Comparison of ENCODE assay signal across 9 mouse cellular contexts in genomic region chr5:106457986-106458476, GRCm38 (mm10). TPM values are rescaled to one million over a fixed set of nuclear protein-coding genes. Genes with fewer than 3 reads are reported as not detected.
A peak's percentile ranks its signal among the peaks of the same experiment; 100 is the strongest.
DNase-seq lines count a peak whose midpoint lies in the region; ATAC-seq and TF ChIP-seq lines count a peak whose summit lies in the region.
"Had no signal": no experiment of that assay in that cellular context is flagged by ENCODE, and none has a peak within 500 bp of the region (broad histone marks: within the 10 kb centered on the region; RNA-seq: fewer than 3 reads in every experiment).

Barhl2 (minus strand) TSS chr5:106458166.

- no peak for DNase-seq in kidney, adult 2 months
- DNase-seq in kidney, postnatal 10 days: no peak
- DNase-seq in midbrain, postnatal 0 days (ENCODE audit: low spot score): no peak
- no peak for DNase-seq in retina, postnatal 1 day
- no peak for DNase-seq in thymus, postnatal 0 days (ENCODE audit: low spot score)
- no peak for DNase-seq in layer of hippocampus, postnatal 10 days (ENCODE audit: low spot score in 2 of 2)

- no peak for ATAC-seq in embryonic facial prominence, embryonic 12.5 days (ENCODE audit: insufficient number of reproducible peaks, insufficient read depth, low FRiP score, low TSS enrichment)
- 0 out of 2 replicates have a peak, but pooled peaks have one; percentile 26 for ATAC-seq in hindbrain, embryonic 16.5 days
- ATAC-seq in midbrain, postnatal 0 days (ENCODE audit: low FRiP score): no peak

- WGBS in kidney, adult 2 months: 3% methylated on average over 57 of the region's 57 CpGs
- WGBS in embryonic facial prominence, embryonic 12.5 days: under 1% methylated on average over 43 of the region's 57 CpGs
- 0% methylated on average over 23 of the region's 57 CpGs for WGBS in hindbrain, embryonic 16.5 days
- 0% methylated on average over 52 of the region's 57 CpGs for WGBS in midbrain, postnatal 0 days

- peak within 1 kb of the TSS; percentile 33; the same call in 1 of the 2 replicates for H3K9ac ChIP-seq in embryonic facial prominence, embryonic 12.5 days
- H3K9ac ChIP-seq in hindbrain, embryonic 16.5 days (ENCODE audit: low read depth, low read length): peak within 1 kb of the TSS; percentile 41
- H3K9ac ChIP-seq in midbrain, postnatal 0 days (replicated peaks; ENCODE audit: low read length, poor library complexity, severe bottlenecking): peak within 1 kb of the TSS; percentile 52

- no peaks in the 10 kb centered on the region for H3K36me3 ChIP-seq in kidney, adult 2 months (ENCODE audit: control insufficient read depth, insufficient read depth, low read length)
- no peaks in the 10 kb centered on the region for H3K36me3 ChIP-seq in embryonic facial prominence, embryonic 12.5 days
- no peaks in the 10 kb centered on the region for H3K36me3 ChIP-seq in hindbrain, embryonic 16.5 days (ENCODE audit: control insufficient read depth, insufficient read depth, low read length)
- no peaks in the 10 kb centered on the region for H3K36me3 ChIP-seq in midbrain, postnatal 0 days (ENCODE audit: insufficient read depth, low read length)

- peak within 1 kb of the TSS; percentile 15; the same call in 1 of the 2 replicates for H3K4me3 ChIP-seq in kidney, adult 2 months (ENCODE audit: insufficient read depth, low read depth, low read length)
- peak within 1 kb of the TSS; percentile 50 for H3K4me3 ChIP-seq in embryonic facial prominence, embryonic 12.5 days
- peak within 1 kb of the TSS; percentile 46 for H3K4me3 ChIP-seq in hindbrain, embryonic 16.5 days (ENCODE audit: low read length)
- H3K4me3 ChIP-seq in midbrain, postnatal 0 days (ENCODE audit: low read depth, low read length): peak within 1 kb of the TSS; percentile 46

- peak within 1 kb of the TSS; percentile 94 for H3K4me2 ChIP-seq in embryonic facial prominence, embryonic 12.5 days (replicated peaks)
- peak within 1 kb of the TSS; percentile 69 for H3K4me2 ChIP-seq in hindbrain, embryonic 16.5 days (ENCODE audit: low read length)
- peak within 1 kb of the TSS; percentile 51 for H3K4me2 ChIP-seq in midbrain, postnatal 0 days (ENCODE audit: low read depth, low read length, poor library complexity, severe bottlenecking)

- no peak within 1 kb of the TSS for H3K27ac ChIP-seq in kidney, adult 2 months (ENCODE audit: insufficient read depth, low read depth, low read length)
- H3K27ac ChIP-seq in embryonic facial prominence, embryonic 12.5 days: no peak within 1 kb of the TSS
- 0 out of 2 replicates have a peak within 1 kb of the TSS, but pooled peaks have one; percentile 34 for H3K27ac ChIP-seq in hindbrain, embryonic 16.5 days (ENCODE audit: low read depth, low read length)
- H3K27ac ChIP-seq in midbrain, postnatal 0 days (ENCODE audit: low read depth, low read length): peak within 1 kb of the TSS; percentile 40

- no peak for TF ChIP-seq POLR2A in kidney, adult 2 months (IDR thresholded peaks at IDR 0.05; ENCODE audit: low read depth, low read length)

- H3K9me3 ChIP-seq in embryonic facial prominence, embryonic 12.5 days: no peaks in the 10 kb centered on the region
- H3K9me3 ChIP-seq in hindbrain, embryonic 16.5 days (ENCODE audit: control insufficient read depth, low read length): no peaks in the 10 kb centered on the region
- H3K9me3 ChIP-seq in midbrain, postnatal 0 days (ENCODE audit: low read length): no peaks in the 10 kb centered on the region

- peaks cover 19% of the 10 kb centered on the region for H3K27me3 ChIP-seq in kidney, adult 2 months (replicated peaks; ENCODE audit: control insufficient read depth, insufficient read depth, low read length)
- H3K27me3 ChIP-seq in embryonic facial prominence, embryonic 12.5 days: peaks cover 91% of the 10 kb centered on the region
- peaks cover 53% of the 10 kb centered on the region for H3K27me3 ChIP-seq in hindbrain, embryonic 16.5 days (replicated peaks; ENCODE audit: control insufficient read depth, insufficient read depth, low read length)
- H3K27me3 ChIP-seq in midbrain, postnatal 0 days (ENCODE audit: insufficient read depth, low read length): peaks cover 29% of the 10 kb centered on the region

- no peaks in the 10 kb centered on the region for H3K4me1 ChIP-seq in kidney, adult 2 months (ENCODE audit: control insufficient read depth, insufficient read depth, low read length)
- H3K4me1 ChIP-seq in embryonic facial prominence, embryonic 12.5 days: peaks cover 15% of the 10 kb centered on the region
- H3K4me1 ChIP-seq in hindbrain, embryonic 16.5 days (ENCODE audit: control insufficient read depth, insufficient read depth, low read depth, low read length): peaks cover 11% of the 10 kb centered on the region
- no peaks in the 10 kb centered on the region for H3K4me1 ChIP-seq in midbrain, postnatal 0 days (ENCODE audit: insufficient read depth, low read length)

- TF ChIP-seq CTCF in kidney, adult 2 months (conservative IDR thresholded peaks at IDR 0.05; ENCODE audit: insufficient read depth, insufficient read length, low read depth, low read length): no peak
- TF ChIP-seq CTCF in midbrain, postnatal 0 days (IDR thresholded peaks at IDR 0.05): no peak

RNA-seq across cellular contexts. Expression of gene Barhl2, which starts in this region (rescaled TPM):
- not detected in 2 replicates for polyA plus RNA-seq in kidney, adult 2 months (2012; rRNA removed)
- not detected in 2 replicates for polyA plus RNA-seq in embryonic facial prominence, embryonic 12.5 days (2016; fragmentation: Nextera tagmentation; extraction: Ambion mirVana)
- 1.0 and 1.2 TPM in 2 replicates for polyA plus RNA-seq in hindbrain, embryonic 16.5 days (2015; fragmentation: Nextera tagmentation; extraction: Ambion mirVana)
- total RNA-seq in midbrain, postnatal 0 days (2014; rRNA removed): 27.6 and 28.0 TPM in 2 replicates
- 5.7 and 6.5 TPM in 2 replicates for polyA plus RNA-seq in midbrain, postnatal 0 days (2015; fragmentation: Nextera tagmentation; extraction: Ambion mirVana)
- polyA plus RNA-seq in thymus, postnatal 0 days (2015; fragmentation: Nextera tagmentation; extraction: Ambion mirVana): not detected in 2 replicates
- total RNA-seq in layer of hippocampus, postnatal 10 days (2021): under 1 TPM; 0.46 to 0.51 TPM
- total RNA-seq: MEL had no signal

Comparison
In these comparisons a context has a peak if more than half of its experiments do, and no peak if none do; other contexts are left out.
1. RNA of gene Barhl2 (total RNA-seq): 27.6 to 28.0 TPM in midbrain, postnatal 0 days; 0.46 to 0.51 TPM in layer of hippocampus, postnatal 10 days; every median in the first group is over 10 times any median in the second.
2. H3K27ac ChIP-seq: peak in hindbrain, embryonic 16.5 days (single experiment) and midbrain, postnatal 0 days (single experiment); none in kidney, adult 2 months (single experiment) and embryonic facial prominence, embryonic 12.5 days (single experiment).
3. Peak in every context shown above with its lines, with median percentiles within 50 percentile points of each other: H3K4me3 ChIP-seq, H3K4me2 ChIP-seq and H3K9ac ChIP-seq.